Mouse (Mus musculus): Measurements from ENCODE around the gene Caly. TPM values are rescaled to one million over a fixed set of nuclear protein-coding genes. Genes with fewer than 3 reads are reported as not detected.

Gene Caly
- polyA plus RNA-seq, 1 experiment, result 0.44 TPM

- Histone ChIP-seq H3K4me1 (replicated peaks; ENCODE audit: control insufficient read depth, insufficient read depth, low read length) (0 out of 2 replicates have a peak, but pooled peaks cover 5% of the 10 kb centered on the region), H3K27ac (ENCODE audit: control insufficient read depth, insufficient read depth, low read length) (no peak overlapping the region), H3K4me3 (ENCODE audit: control insufficient read depth, insufficient read depth, low read length) (no peak overlapping the region), H3K27me3 (ENCODE audit: control insufficient read depth, insufficient read depth, low read length) (peaks cover 28% of the 10 kb centered on the region; the same call in 1 of the 2 replicates), H3K36me3 (ENCODE audit: control insufficient read depth, insufficient read depth, low read length) (no peaks in the 10 kb centered on the region)
- no peak for DNase-seq
- 5% methylated on average over 47 of the region's 47 CpGs for WGBS
- no peak for TF ChIP-seq POLR2A (IDR thresholded peaks at IDR 0.05; ENCODE audit: control insufficient read depth, extremely low read depth, insufficient read depth, low read length, poor library complexity)
- no peak for TF ChIP-seq CTCF (IDR thresholded peaks at IDR 0.05; ENCODE audit: borderline replicate concordance, control insufficient read depth, extremely low read depth, insufficient read depth, low read length, poor library complexity)
These were observed 21.2 kb downstream of the Caly start for GRCm38 (mm10) chr7:140060936-140061831.

GRCm38 (mm10) chr7:140059601-140060000 is 22.7 kb downstream of the Caly start:
- no peak overlapping the region for H3K27ac ChIP-seq (ENCODE audit: control insufficient read depth, insufficient read depth, low read length)
- no peaks in the 10 kb centered on the region for H3K36me3 ChIP-seq (ENCODE audit: control insufficient read depth, insufficient read depth, low read length)
- WGBS, result 76% methylated on average over 4 of the region's 4 CpGs
- peaks cover 31% of the 10 kb centered on the region for H3K27me3 ChIP-seq (ENCODE audit: control insufficient read depth, insufficient read depth, low read length)
- TF ChIP-seq CTCF (IDR thresholded peaks at IDR 0.05; ENCODE audit: borderline replicate concordance, control insufficient read depth, extremely low read depth, insufficient read depth, low read length, poor library complexity) (no peak), POLR2A (IDR thresholded peaks at IDR 0.05; ENCODE audit: control insufficient read depth, extremely low read depth, insufficient read depth, low read length, poor library complexity) (no peak)
- no peak overlapping the region for H3K4me3 ChIP-seq (ENCODE audit: control insufficient read depth, insufficient read depth, low read length)
- DNase-seq, result no peak
- H3K4me1 ChIP-seq (replicated peaks; ENCODE audit: control insufficient read depth, insufficient read depth, low read length), result 0 out of 2 replicates have a peak, but pooled peaks cover 5% of the 10 kb centered on the region

DNA sequence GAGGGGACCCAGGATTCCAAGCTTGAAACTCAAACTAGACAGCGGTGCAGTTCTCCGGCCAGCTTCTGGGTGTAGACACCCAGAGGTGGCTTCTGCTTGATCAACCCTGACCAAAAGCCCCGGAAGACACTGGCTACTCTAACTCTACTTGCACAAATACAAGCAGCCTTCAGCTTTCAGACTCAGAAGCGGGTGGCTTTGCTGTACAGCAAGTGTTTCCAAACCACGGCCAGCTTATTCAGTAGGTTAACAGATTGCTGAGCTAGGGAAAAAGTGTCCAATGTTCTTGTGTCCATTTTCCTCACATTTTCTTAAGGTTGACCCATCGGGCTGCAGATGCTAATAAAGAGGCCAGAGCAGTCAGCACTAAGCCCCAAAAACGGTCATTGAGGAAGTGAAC is 23.8 kb downstream of the Caly start:
- TF ChIP-seq POLR2A (IDR thresholded peaks at IDR 0.05; ENCODE audit: control insufficient read depth, extremely low read depth, insufficient read depth, low read length, poor library complexity) (no peak), CTCF (IDR thresholded peaks at IDR 0.05; ENCODE audit: borderline replicate concordance, control insufficient read depth, extremely low read depth, insufficient read depth, low read length, poor library complexity) (no peak)
- Histone ChIP-seq H3K36me3 (ENCODE audit: control insufficient read depth, insufficient read depth, low read length) (no peaks in the 10 kb centered on the region), H3K27ac (ENCODE audit: control insufficient read depth, insufficient read depth, low read length) (no peak overlapping the region), H3K4me3 (ENCODE audit: control insufficient read depth, insufficient read depth, low read length) (no peak overlapping the region), H3K27me3 (ENCODE audit: control insufficient read depth, insufficient read depth, low read length) (peaks cover 31% of the 10 kb centered on the region), H3K4me1 (replicated peaks; ENCODE audit: control insufficient read depth, insufficient read depth, low read length) (0 out of 2 replicates have a peak, but pooled peaks cover 5% of the 10 kb centered on the region)
- no peak for DNase-seq
- WGBS, result 41% methylated on average over 7 of the region's 7 CpGs

DNA sequence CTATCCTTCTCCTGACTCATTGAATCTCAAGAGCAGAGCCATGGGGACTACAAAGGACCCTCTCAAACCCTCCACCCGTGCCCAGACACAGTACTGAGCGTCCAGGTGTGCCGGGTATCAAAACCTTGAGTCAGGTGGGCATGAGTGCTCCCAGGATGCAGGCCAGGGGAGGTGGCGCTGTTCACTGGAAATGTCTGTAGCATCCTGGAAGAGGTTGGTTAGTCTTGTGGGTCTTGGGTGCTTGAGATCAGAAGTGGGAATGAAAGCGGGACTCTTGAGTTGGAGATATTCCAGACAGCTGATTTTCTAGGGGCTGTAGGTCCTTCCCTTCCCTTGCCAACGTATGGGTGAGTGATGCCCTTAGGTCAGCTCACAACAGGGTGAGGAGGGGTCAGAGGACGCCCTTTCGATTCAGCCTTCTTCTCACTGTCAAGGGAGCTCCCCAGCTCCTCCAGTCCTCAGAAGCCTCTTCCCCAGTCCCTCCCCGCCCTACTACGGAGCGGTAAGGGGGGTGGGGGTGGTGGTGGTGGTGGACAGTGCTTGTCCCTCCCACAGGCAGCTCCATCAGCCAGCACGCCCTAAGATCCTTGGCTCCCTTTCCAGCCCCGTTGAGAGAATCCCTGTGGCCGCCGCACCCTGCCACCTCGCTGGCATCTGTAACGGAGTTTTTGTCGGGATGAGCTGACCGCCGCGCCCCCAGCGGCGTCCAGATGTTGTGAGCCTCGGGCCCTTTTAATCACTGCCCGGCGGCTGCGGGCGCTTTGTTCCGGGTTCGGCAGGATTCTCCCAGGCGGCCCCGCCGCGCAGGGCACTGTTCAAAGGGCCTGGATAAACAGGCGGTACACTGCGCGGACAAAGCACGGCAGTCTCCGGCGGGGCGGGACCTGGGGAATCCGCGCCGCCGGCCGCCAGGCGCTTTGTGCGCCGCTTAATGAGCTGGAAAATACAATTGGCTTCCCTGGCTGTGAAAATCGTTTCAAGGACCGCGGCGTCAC is 24.6 kb downstream of the Caly start:
- H3K27ac ChIP-seq (ENCODE audit: control insufficient read depth, insufficient read depth, low read length), result no peak overlapping the region
- H3K4me3 ChIP-seq (ENCODE audit: control insufficient read depth, insufficient read depth, low read length), result no peak overlapping the region
- H3K36me3 ChIP-seq (ENCODE audit: control insufficient read depth, insufficient read depth, low read length), result no peaks in the 10 kb centered on the region
- H3K27me3 ChIP-seq (ENCODE audit: control insufficient read depth, insufficient read depth, low read length), result peaks cover 31% of the 10 kb centered on the region
- 0 out of 2 replicates have a peak, but pooled peaks cover 5% of the 10 kb centered on the region for H3K4me1 ChIP-seq (replicated peaks; ENCODE audit: control insufficient read depth, insufficient read depth, low read length)
- WGBS, result 9% methylated on average over 53 of the region's 53 CpGs
- TF ChIP-seq CTCF (IDR thresholded peaks at IDR 0.05; ENCODE audit: borderline replicate concordance, control insufficient read depth, extremely low read depth, insufficient read depth, low read length, poor library complexity), result no peak
- no peak for TF ChIP-seq POLR2A (IDR thresholded peaks at IDR 0.05; ENCODE audit: control insufficient read depth, extremely low read depth, insufficient read depth, low read length, poor library complexity)
- DNase-seq, result no peak

GRCm38 (mm10) chr7:140054124-140054523 is 28.2 kb downstream of the Caly start:
- Histone ChIP-seq H3K27me3 (ENCODE audit: control insufficient read depth, insufficient read depth, low read length) (peaks cover 18% of the 10 kb centered on the region), H3K4me1 (replicated peaks; ENCODE audit: control insufficient read depth, insufficient read depth, low read length) (peaks cover 7% of the 10 kb centered on the region; the same call in 1 of the 2 replicates), H3K36me3 (ENCODE audit: control insufficient read depth, insufficient read depth, low read length) (no peaks in the 10 kb centered on the region), H3K4me3 (ENCODE audit: control insufficient read depth, insufficient read depth, low read length) (no peak overlapping the region), H3K27ac (ENCODE audit: control insufficient read depth, insufficient read depth, low read length) (no peak overlapping the region)
- 88% methylated on average over 4 of the region's 4 CpGs for WGBS
- DNase-seq, result no peak
- TF ChIP-seq CTCF (IDR thresholded peaks at IDR 0.05; ENCODE audit: borderline replicate concordance, control insufficient read depth, extremely low read depth, insufficient read depth, low read length, poor library complexity), result no peak
- TF ChIP-seq POLR2A (IDR thresholded peaks at IDR 0.05; ENCODE audit: control insufficient read depth, extremely low read depth, insufficient read depth, low read length, poor library complexity), result no peak

Measured in thymus, adult 2 months (tissue).